ENCODE assay signal across 22 mouse cellular contexts in genomic region chr5:32051899-32052298, GRCm38 (mm10).
"Had no signal": no experiment of that assay in that cellular context is flagged by ENCODE, and none has a peak within 500 bp of the region (broad histone marks: within the 10 kb centered on the region; RNA-seq: fewer than 3 reads in every experiment).

No protein-coding gene starts in this region.

- H3K4me2 ChIP-seq: limb, embryonic 13.5 days; liver, embryonic 12.5 days; liver, embryonic 15.5 days; lung, embryonic 15.5 days; neural tube, embryonic 12.5 days; neural tube, embryonic 15.5 days had no signal

- H3K4me1 ChIP-seq: limb, embryonic 10.5 days; limb, embryonic 13.5 days; liver, embryonic 12.5 days; liver, embryonic 15.5 days; lung, embryonic 15.5 days; midbrain, embryonic 10.5 days; neural tube, embryonic 12.5 days; neural tube, embryonic 15.5 days had no signal

- H3K36me3 ChIP-seq: limb, embryonic 10.5 days; limb, embryonic 13.5 days; liver, embryonic 12.5 days; liver, embryonic 15.5 days; lung, embryonic 15.5 days; midbrain, embryonic 10.5 days; neural tube, embryonic 12.5 days; neural tube, embryonic 15.5 days had no signal

- H3K27ac ChIP-seq: kidney, postnatal 0 days; layer of hippocampus, adult 2 months; limb, embryonic 10.5 days; limb, embryonic 13.5 days; liver, embryonic 12.5 days; liver, embryonic 15.5 days; lung, embryonic 15.5 days; midbrain, embryonic 10.5 days; neural tube, embryonic 12.5 days; neural tube, embryonic 15.5 days had no signal

- DNase-seq: kidney, postnatal 25 days; layer of hippocampus, adult 9-11 months; liver; lung, adult 18-20 months; lung, postnatal 10 days; lung, postnatal 36 days; midbrain, embryonic 14.5 days; right cerebral cortex, adult 18-20 months; right cerebral cortex, postnatal 14 days; thymus, adult 18-20 months; thymus, postnatal 36 days had no signal

- H3K27me3 ChIP-seq: limb, embryonic 13.5 days; liver, embryonic 12.5 days; liver, embryonic 15.5 days; lung, embryonic 15.5 days; megakaryocyte, embryonic 14.5 days; neural tube, embryonic 12.5 days; neural tube, embryonic 15.5 days had no signal

- ATAC-seq: liver, embryonic 12.5 days had no signal

- H3K9ac ChIP-seq: limb, embryonic 13.5 days; liver, embryonic 12.5 days; liver, embryonic 15.5 days; lung, embryonic 15.5 days; neural tube, embryonic 12.5 days; neural tube, embryonic 15.5 days had no signal

- H3K9me3 ChIP-seq: limb, embryonic 10.5 days; limb, embryonic 13.5 days; liver, embryonic 12.5 days; liver, embryonic 15.5 days; lung, embryonic 15.5 days; midbrain, embryonic 10.5 days; neural tube, embryonic 12.5 days; neural tube, embryonic 15.5 days had no signal

- H3K4me3 ChIP-seq: layer of hippocampus, adult 2 months; limb, embryonic 10.5 days; limb, embryonic 13.5 days; liver, embryonic 12.5 days; liver, embryonic 15.5 days; lung, embryonic 15.5 days; megakaryocyte, embryonic 14.5 days; midbrain, embryonic 10.5 days; neural tube, embryonic 12.5 days; neural tube, embryonic 15.5 days had no signal
